Mouse (Mus musculus) stomach, postnatal 0 days (tissue): ENCODE data around the gene Trp53i11. TPM values are rescaled to one million over a fixed set of nuclear protein-coding genes. Genes with fewer than 3 reads are reported as not detected.
A peak's percentile ranks its signal among the peaks of the same experiment; 100 is the strongest.

Source experiments
- ATAC-seq: fragments of 200-750 bp; cut with Nextera tagmentation; 2 replicates; pipeline ENCODE4 v1.8.0; 2017; ENCODE audit not compliant: low FRiP score, low TSS enrichment
- DNase-seq: peaks from one replicate; pipeline ENCODE4 v3.0.0-alpha.2; 2016; ENCODE audit warnings: low spot score
- H3K27ac ChIP-seq: fragments of 300-500 bp; sonication (generic); replicated peaks from 2 replicates; pipeline ENCODE4 v1.5.1; 2014; ENCODE audit warnings: mild to moderate bottlenecking, control low read depth
- H3K27me3 ChIP-seq: fragments of 300-500 bp; sonication (generic); 2 replicates; pipeline ENCODE4 v1.6.1; 2014; ENCODE audit warnings: low read length; ENCODE audit not compliant: control insufficient read depth, insufficient read depth
- H3K36me3 ChIP-seq: fragments of 300-500 bp; sonication (generic); 2 replicates; pipeline ENCODE4 v1.6.1; 2014; ENCODE audit warnings: low read length, mixed read lengths; ENCODE audit not compliant: control insufficient read depth, insufficient read depth
- H3K4me1 ChIP-seq: fragments of 300-500 bp; sonication (generic); replicated peaks from 2 replicates; pipeline ENCODE4 v1.6.1; 2014; ENCODE audit warnings: antibody characterized with exemption; ENCODE audit not compliant: control insufficient read depth, insufficient read depth
- H3K4me2 ChIP-seq: fragments of 300-500 bp; sonication (generic); replicated peaks from 2 replicates; pipeline ENCODE4 v1.6.1; 2014; ENCODE audit warnings: low read depth, mild to moderate bottlenecking, control low read depth, moderate library complexity
- H3K4me3 ChIP-seq: fragments of 300-500 bp; sonication (generic); 2 replicates; pipeline ENCODE4 v1.5.1; 2014; ENCODE audit warnings: low read depth, low read length, control low read depth
- H3K9ac ChIP-seq: fragments of 300-500 bp; sonication (generic); 2 replicates; pipeline ENCODE4 v1.6.1; 2014; ENCODE audit warnings: mild to moderate bottlenecking, low read length, control low read depth, mixed read lengths
- H3K9me3 ChIP-seq: fragments of 300-500 bp; sonication (generic); 2 replicates; pipeline ENCODE4 v1.6.1; 2016; ENCODE audit warnings: low read length; ENCODE audit not compliant: control insufficient read depth
- CTCF ChIP-seq: IDR thresholded peaks from 2 replicates; pipeline ENCODE4 v1.5.1; 2016; ENCODE audit warnings: antibody characterized with exemption, low read depth, mild to moderate bottlenecking, moderate library complexity
- EP300 ChIP-seq: optimal IDR thresholded peaks from 2 replicates; pipeline ENCODE3; 2016; ENCODE audit warnings: antibody characterized with exemption
- WGBS: fragments of 180-500 bp; shearing (Covaris S2); extraction: QIAGEN DNeasy Blood & Tissue Kit; methylation state at CpG from one replicate; pipeline ENCODE4 v1.1.7; 2014; 5-methylcytosine and 5-hydroxymethylcytosine counted together
- polyA plus RNA-seq: library from polyadenylated mRNA; unstranded; fragments of >200 nt; fragmentation: Nextera tagmentation; extraction: Ambion mirVana; gene quantifications from 2 replicates; pipeline ENCODE4 v1.2.1, GENCODE M21; 2015

Gene Trp53i11
- polyA plus RNA-seq, 1 experiment from 2014 or later = 17.3 TPM

DNA sequence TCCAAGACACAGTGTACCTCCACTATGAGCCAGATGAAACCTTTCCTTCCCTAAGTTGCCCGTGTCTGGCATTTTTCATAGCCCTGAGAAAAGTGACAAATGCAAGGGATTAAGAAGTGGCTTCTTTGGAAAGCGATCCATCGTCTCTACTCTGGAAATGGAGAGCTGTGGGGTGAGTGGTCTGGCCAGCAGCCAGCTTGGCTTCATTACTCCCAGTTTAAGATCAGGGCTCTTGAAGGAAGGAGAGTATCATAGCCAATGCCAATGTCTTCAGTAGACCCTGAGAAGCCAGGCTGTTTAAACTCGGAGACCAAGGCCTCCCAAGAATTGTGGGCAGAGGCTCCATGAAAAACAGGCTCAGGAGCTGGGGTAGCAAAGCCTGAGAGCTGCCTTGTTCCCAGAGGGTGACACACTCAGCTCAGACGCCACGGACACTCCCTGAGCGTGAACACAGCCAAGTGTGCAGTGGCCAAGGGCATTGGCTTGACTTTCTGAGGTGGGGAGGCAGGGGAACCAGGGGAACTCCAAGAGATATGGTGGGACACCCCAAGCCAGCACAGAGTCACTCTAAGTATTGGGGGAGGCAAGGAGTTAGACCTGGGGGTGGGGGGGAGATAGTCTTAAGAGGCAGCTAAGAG is 31.1 kb downstream of the Trp53i11 start:
- Histone ChIP-seq H3K4me1 (no peaks in the 10 kb centered on the region), H3K9me3 (no peaks in the 10 kb centered on the region), H3K27me3 (no peaks in the 10 kb centered on the region), H3K27ac (no peak overlapping the region), H3K4me2 (no peak overlapping the region), H3K36me3 (no peaks in the 10 kb centered on the region), H3K4me3 (no peak overlapping the region), H3K9ac (no peak overlapping the region)
- TF ChIP-seq EP300 = no peak
- no peak for TF ChIP-seq CTCF
- ATAC-seq (no peak), DNase-seq (no peak)
- WGBS = 70% methylated on average over 7 of the region's 7 CpGs

DNA sequence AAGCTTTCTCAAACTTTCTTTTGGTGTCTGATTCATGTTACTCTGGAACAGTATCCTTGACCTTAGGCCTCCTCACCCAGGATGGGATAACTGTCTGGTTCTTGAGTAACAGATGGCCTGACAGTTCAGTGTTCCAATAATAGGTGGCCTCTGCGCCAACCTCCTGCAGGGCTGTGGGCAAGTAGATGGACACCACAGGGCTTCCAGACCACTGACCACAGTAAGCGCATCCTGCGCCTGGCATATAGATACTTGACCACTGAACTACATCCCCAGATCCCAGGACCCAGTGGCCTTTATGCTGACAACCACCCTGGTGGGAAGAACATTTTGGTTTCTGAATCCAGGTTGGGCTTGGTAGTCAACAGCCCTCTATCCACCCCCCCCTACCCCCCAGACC is 32.2 kb downstream of the Trp53i11 start:
- Histone ChIP-seq H3K4me2 (no peak overlapping the region), H3K4me3 (no peak overlapping the region), H3K36me3 (no peaks in the 10 kb centered on the region), H3K9me3 (no peaks in the 10 kb centered on the region), H3K27ac (no peak overlapping the region), H3K27me3 (no peaks in the 10 kb centered on the region), H3K9ac (no peak overlapping the region), H3K4me1 (no peaks in the 10 kb centered on the region)
- 99% methylated on average over 3 of the region's 3 CpGs for WGBS
- TF ChIP-seq CTCF = no peak
- no peak for TF ChIP-seq EP300
- ATAC-seq (no peak), DNase-seq (no peak)

DNA sequence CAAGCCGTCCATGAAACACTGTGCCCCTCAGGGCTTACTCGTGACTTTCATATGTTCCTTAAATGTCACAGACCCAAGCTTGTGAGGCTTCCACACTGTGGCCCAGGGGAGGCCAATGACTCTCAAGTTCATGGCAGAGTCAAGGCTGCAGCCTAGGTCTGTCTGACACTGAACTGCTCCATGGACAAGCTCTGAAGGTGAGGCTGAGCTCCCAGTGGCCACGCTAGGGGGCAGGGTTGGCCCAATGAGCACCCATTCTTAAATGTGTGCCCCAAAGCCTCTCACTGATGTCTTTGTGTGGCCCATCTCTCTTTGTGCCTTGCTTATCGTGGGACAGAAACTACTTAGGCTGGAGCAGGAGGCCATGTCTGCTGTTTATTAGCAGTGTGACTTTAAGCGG is 33.1 kb downstream of the Trp53i11 start:
- TF ChIP-seq CTCF = peak; percentile 47
- no peak for TF ChIP-seq EP300
- no peak for DNase-seq
- no peak overlapping the region for H3K27ac ChIP-seq

DNA sequence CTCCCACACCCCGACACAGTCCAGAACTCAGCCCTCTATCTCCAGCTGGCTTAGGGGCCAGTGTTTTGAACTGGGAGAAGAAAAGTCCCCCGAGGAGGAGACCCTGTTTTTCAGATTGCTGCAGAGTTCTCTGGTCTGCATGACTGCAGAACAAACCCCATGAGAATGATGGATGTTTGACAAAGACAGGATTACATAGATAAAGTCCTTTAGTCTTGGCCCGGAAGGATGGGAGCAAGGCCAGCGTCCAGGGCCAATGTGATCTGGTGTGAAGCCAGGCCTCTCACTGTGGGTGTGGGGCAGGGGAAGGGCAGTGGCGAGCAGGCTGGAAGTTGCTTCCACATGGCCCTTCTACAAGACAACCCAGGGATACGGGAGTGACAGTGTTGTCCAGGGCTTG is 36.1 kb downstream of the Trp53i11 start:
- Histone ChIP-seq H3K4me3 (no peak overlapping the region), H3K27ac (no peak overlapping the region), H3K27me3 (no peaks in the 10 kb centered on the region), H3K4me1 (no peaks in the 10 kb centered on the region), H3K4me2 (no peak overlapping the region), H3K9me3 (no peaks in the 10 kb centered on the region), H3K9ac (no peak overlapping the region), H3K36me3 (no peaks in the 10 kb centered on the region)
- TF ChIP-seq CTCF (no peak), EP300 (no peak)
- no peak for ATAC-seq
- 23% methylated on average over 6 of the region's 6 CpGs for WGBS
- no peak for DNase-seq

More for the DNA sequence above, 33.1 kb downstream of the Trp53i11 start:
- H3K4me2 ChIP-seq = no peak overlapping the region
- H3K9ac ChIP-seq = no peak overlapping the region
- ATAC-seq = no peak
- no peaks in the 10 kb centered on the region for H3K4me1 ChIP-seq
- no peaks in the 10 kb centered on the region for H3K36me3 ChIP-seq
- no peak overlapping the region for H3K4me3 ChIP-seq
- no peaks in the 10 kb centered on the region for H3K27me3 ChIP-seq
- 67% methylated on average over 5 of the region's 5 CpGs for WGBS
- H3K9me3 ChIP-seq = no peaks in the 10 kb centered on the region

DNA sequence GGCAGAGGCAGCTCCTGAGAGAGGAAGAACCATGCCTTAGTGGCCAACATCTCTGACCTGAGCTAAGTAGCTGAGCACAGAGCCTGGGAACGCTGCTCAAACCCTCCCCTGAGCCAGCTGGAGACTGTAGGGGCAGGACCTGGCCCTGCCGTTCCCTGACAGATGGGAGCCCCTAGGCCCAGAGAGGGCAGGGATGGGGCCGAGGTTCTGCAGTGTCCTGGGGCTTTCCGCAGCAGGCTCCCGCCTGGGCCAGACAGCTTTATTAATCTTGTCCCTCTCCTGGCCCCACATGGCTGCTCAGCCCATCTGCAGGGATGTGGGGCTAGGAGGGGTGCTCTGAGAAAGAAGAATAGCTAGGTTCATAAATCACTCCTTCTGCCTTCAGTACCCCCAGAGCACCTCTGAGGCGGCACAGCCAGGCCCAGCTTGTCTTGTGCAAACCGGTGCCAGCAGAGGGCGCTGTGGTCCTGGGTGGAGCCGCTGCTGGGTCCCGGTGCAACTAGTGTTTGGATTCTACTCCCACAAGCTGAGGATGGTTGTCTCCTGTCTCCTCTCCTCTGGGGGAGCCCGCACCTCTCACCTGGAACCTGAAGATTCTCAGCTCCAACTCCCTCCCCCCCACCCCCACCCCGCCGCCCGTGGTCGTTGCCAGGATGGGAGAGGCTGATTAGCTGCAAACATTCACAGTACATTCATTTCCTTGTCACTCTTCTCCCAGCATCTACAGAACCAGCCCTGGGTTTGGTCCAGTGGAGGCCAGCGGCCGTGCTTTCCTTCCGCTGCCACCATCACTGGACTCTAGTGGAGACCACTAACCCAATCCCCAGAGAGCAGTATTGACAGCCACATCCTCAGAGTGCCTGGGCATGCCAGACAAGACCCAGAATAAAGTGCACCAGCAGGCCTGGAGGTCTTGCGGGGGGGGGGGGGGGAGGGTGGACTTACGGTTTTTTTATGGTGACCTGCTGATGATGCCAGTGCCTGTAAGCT is 39.6 kb downstream of the Trp53i11 start:
- 17% methylated on average over 17 of the region's 20 CpGs for WGBS
- H3K4me3 ChIP-seq = no peak overlapping the region
- no peaks in the 10 kb centered on the region for H3K4me1 ChIP-seq
- ATAC-seq (peak; percentile 80), DNase-seq (peak; percentile 87)
- peak overlapping the region; percentile 53 for H3K27ac ChIP-seq
- no peaks in the 10 kb centered on the region for H3K27me3 ChIP-seq
- no peak overlapping the region for H3K4me2 ChIP-seq
- no peak overlapping the region for H3K9ac ChIP-seq
- no peaks in the 10 kb centered on the region for H3K9me3 ChIP-seq
- no peaks in the 10 kb centered on the region for H3K36me3 ChIP-seq
- no peak for TF ChIP-seq EP300
- TF ChIP-seq CTCF = peak; percentile 88
